Mouse (Mus musculus) midbrain, embryonic 15.5 days (tissue): Measurements from ENCODE around the gene Pip4k2b. TPM values are rescaled to one million over a fixed set of nuclear protein-coding genes. Genes with fewer than 3 reads are reported as not detected.
A peak's percentile ranks its signal among the peaks of the same experiment; 100 is the strongest.

Experiments used
- ATAC-seq: fragments of 200-750 bp; cut with Nextera tagmentation; replicated peaks from 2 replicates; pipeline ENCODE4 v1.8.0; 2017; ENCODE audit warnings: moderate TSS enrichment
- H3K27ac ChIP-seq: fragments of 300-500 bp; sonication (generic); 2 replicates; pipeline ENCODE4 v1.5.1; 2015; ENCODE audit warnings: mild to moderate bottlenecking, inconsistent platforms
- H3K27me3 ChIP-seq: fragments of 300-500 bp; sonication (generic); replicated peaks from 2 replicates; pipeline ENCODE4 v1.6.1; 2015; ENCODE audit warnings: inconsistent platforms
- H3K36me3 ChIP-seq: fragments of 300-500 bp; sonication (generic); replicated peaks from 2 replicates; pipeline ENCODE4 v1.6.1; 2015; ENCODE audit warnings: inconsistent platforms
- H3K4me1 ChIP-seq: fragments of 300-500 bp; sonication (generic); 2 replicates; pipeline ENCODE4 v1.6.1; 2015; ENCODE audit warnings: inconsistent platforms
- H3K4me2 ChIP-seq: fragments of 300-500 bp; sonication (generic); 2 replicates; pipeline ENCODE4 v1.6.1; 2015; ENCODE audit warnings: inconsistent platforms, mild to moderate bottlenecking, moderate library complexity
- H3K4me3 ChIP-seq: fragments of 300-500 bp; sonication (generic); 2 replicates; pipeline ENCODE4 v1.5.1; 2015; ENCODE audit warnings: mild to moderate bottlenecking, inconsistent platforms
- H3K9ac ChIP-seq: fragments of 300-500 bp; sonication (generic); 2 replicates; pipeline ENCODE4 v1.6.1; 2015; ENCODE audit warnings: mild to moderate bottlenecking, inconsistent platforms
- H3K9me3 ChIP-seq: fragments of 300-500 bp; sonication (generic); 2 replicates; pipeline ENCODE4 v1.6.1; 2016; ENCODE audit warnings: inconsistent platforms
- WGBS: fragments of 180-500 bp; shearing (Covaris S2); methylation state at CpG from one replicate; pipeline ENCODE4 v1.1.7; 2015; ENCODE audit warnings: mixed read lengths; 5-methylcytosine and 5-hydroxymethylcytosine counted together
- polyA plus RNA-seq: library from polyadenylated mRNA; unstranded; fragments of >200 nt; fragmentation: Nextera tagmentation; extraction: Ambion mirVana; gene quantifications from 2 replicates; pipeline ENCODE4 v1.2.1, GENCODE M21; 2015

Pip4k2b gene
- polyA plus RNA-seq, 1 experiment from 2014 or later = 4.9 TPM

GRCm38 (mm10) chr11:97697199-97697890 lies 47.2 kb downstream of the Pip4k2b start:
- H3K9me3 ChIP-seq = no peaks in the 10 kb centered on the region
- H3K27me3 ChIP-seq = no peaks in the 10 kb centered on the region
- peak overlapping the region; percentile 93 for H3K9ac ChIP-seq
- H3K27ac ChIP-seq = peak overlapping the region; percentile 98
- H3K4me3 ChIP-seq = peak overlapping the region; percentile 79
- no peak for ATAC-seq
- peak overlapping the region; percentile 61 for H3K4me2 ChIP-seq
- peaks cover 67% of the 10 kb centered on the region for H3K4me1 ChIP-seq
- H3K36me3 ChIP-seq = no peaks in the 10 kb centered on the region
- 50% methylated on average over 11 of the region's 11 CpGs for WGBS

GRCm38 (mm10) chr11:97696669-97697068 lies 47.8 kb downstream of the Pip4k2b start:
- H3K9me3 ChIP-seq = no peaks in the 10 kb centered on the region
- no peaks in the 10 kb centered on the region for H3K27me3 ChIP-seq
- H3K4me2 ChIP-seq = peak overlapping the region; percentile 61
- peaks cover 6% of the 10 kb centered on the region for H3K36me3 ChIP-seq
- no peak for ATAC-seq
- H3K27ac ChIP-seq = no peak overlapping the region
- peaks cover 62% of the 10 kb centered on the region for H3K4me1 ChIP-seq
- H3K9ac ChIP-seq = no peak overlapping the region
- 66% methylated on average over 8 of the region's 8 CpGs for WGBS
- peak overlapping the region; percentile 79 for H3K4me3 ChIP-seq

- Histone ChIP-seq H3K36me3 (peaks cover 14% of the 10 kb centered on the region), H3K27ac (peak overlapping the region; percentile 75), H3K4me2 (peak overlapping the region; percentile 61), H3K27me3 (no peaks in the 10 kb centered on the region), H3K4me3 (peak overlapping the region; percentile 79), H3K9me3 (no peaks in the 10 kb centered on the region), H3K4me1 (peaks cover 54% of the 10 kb centered on the region), H3K9ac (peak overlapping the region; percentile 28; the same call in 1 of the 2 replicates)
- 17% methylated on average over 9 of the region's 9 CpGs for WGBS
- ATAC-seq = no peak
Observed at GRCm38 (mm10) chr11:97695712-97696401, 48.6 kb downstream of the Pip4k2b start.

GRCm38 (mm10) chr11:97694921-97695711 lies 49.4 kb downstream of the Pip4k2b start:
- peak overlapping the region; percentile 75 for H3K27ac ChIP-seq
- H3K4me3 ChIP-seq = peak overlapping the region; percentile 79
- 24% methylated on average over 17 of the region's 17 CpGs for WGBS
- H3K9ac ChIP-seq = peak overlapping the region; percentile 28; the same call in 1 of the 2 replicates
- peaks cover 20% of the 10 kb centered on the region for H3K36me3 ChIP-seq
- H3K27me3 ChIP-seq = no peaks in the 10 kb centered on the region
- ATAC-seq = no peak
- peaks cover 54% of the 10 kb centered on the region for H3K4me1 ChIP-seq
- H3K9me3 ChIP-seq = no peaks in the 10 kb centered on the region
- H3K4me2 ChIP-seq = peak overlapping the region; percentile 61

GRCm38 (mm10) chr11:97694435-97694834 lies 50.1 kb downstream of the Pip4k2b start:
- ATAC-seq = no peak
- Histone ChIP-seq H3K9me3 (no peaks in the 10 kb centered on the region), H3K4me3 (no peak overlapping the region), H3K27ac (peak overlapping the region; percentile 75), H3K27me3 (no peaks in the 10 kb centered on the region), H3K9ac (no peak overlapping the region), H3K4me2 (peak overlapping the region; percentile 61; the same call in 1 of the 2 replicates), H3K4me1 (peaks cover 54% of the 10 kb centered on the region), H3K36me3 (peaks cover 20% of the 10 kb centered on the region)
- 90% methylated on average over 4 of the region's 4 CpGs for WGBS

- Histone ChIP-seq H3K27me3 (no peaks in the 10 kb centered on the region), H3K27ac (no peak overlapping the region), H3K4me1 (peaks cover 38% of the 10 kb centered on the region), H3K9me3 (no peaks in the 10 kb centered on the region), H3K9ac (no peak overlapping the region), H3K4me2 (no peak overlapping the region), H3K4me3 (no peak overlapping the region), H3K36me3 (peaks cover 24% of the 10 kb centered on the region)
- 31% methylated on average over 10 of the region's 10 CpGs for WGBS
- ATAC-seq = no peak
Observed at GRCm38 (mm10) chr11:97689861-97690260, 54.6 kb downstream of the Pip4k2b start.

GRCm38 (mm10) chr11:97687061-97687460 lies 57.4 kb downstream of the Pip4k2b start:
- Histone ChIP-seq H3K4me1 (peaks cover 15% of the 10 kb centered on the region), H3K36me3 (peaks cover 24% of the 10 kb centered on the region), H3K4me2 (no peak overlapping the region), H3K9ac (no peak overlapping the region), H3K4me3 (no peak overlapping the region), H3K9me3 (no peaks in the 10 kb centered on the region), H3K27ac (no peak overlapping the region), H3K27me3 (no peaks in the 10 kb centered on the region)
- 89% methylated on average over 3 of the region's 3 CpGs for WGBS
- ATAC-seq = no peak

GRCm38 (mm10) chr11:97686322-97686908 lies 58.1 kb downstream of the Pip4k2b start:
- Histone ChIP-seq H3K9me3 (no peaks in the 10 kb centered on the region), H3K4me2 (peak overlapping the region; percentile 88), H3K27me3 (no peaks in the 10 kb centered on the region), H3K9ac (peak overlapping the region; percentile 15; the same call in 1 of the 2 replicates), H3K4me3 (peak overlapping the region; percentile 43), H3K4me1 (peaks cover 15% of the 10 kb centered on the region), H3K36me3 (peaks cover 24% of the 10 kb centered on the region), H3K27ac (no peak overlapping the region)
- WGBS = 74% methylated on average over 11 of the region's 11 CpGs
- ATAC-seq = no peak

- peak within 1 kb of the TSS; percentile 88 for H3K4me2 ChIP-seq
- peak within 1 kb of the TSS; percentile 41; the same call in 1 of the 2 replicates for H3K27ac ChIP-seq
- ATAC-seq = peak; percentile 79
Observed at GRCm38 (mm10) chr11:97685613-97686321, 58.7 kb downstream of the Pip4k2b start, which contains the start of gene Cisd3. TSS of gene Cisd3 (plus strand) at chr11:97685826.

GRCm38 (mm10) chr11:97684766-97685165 lies 59.7 kb downstream of the Pip4k2b start:
- no peaks in the 10 kb centered on the region for H3K27me3 ChIP-seq
- no peak overlapping the region for H3K4me3 ChIP-seq
- ATAC-seq = no peak
- no peak overlapping the region for H3K9ac ChIP-seq
- peaks cover 15% of the 10 kb centered on the region for H3K4me1 ChIP-seq
- 0 out of 2 replicates have a peak overlapping the region, but pooled peaks have one; percentile 41 for H3K27ac ChIP-seq
- H3K4me2 ChIP-seq = no peak overlapping the region
- H3K36me3 ChIP-seq = peaks cover 26% of the 10 kb centered on the region
- 37% methylated on average over 7 of the region's 7 CpGs for WGBS
- no peaks in the 10 kb centered on the region for H3K9me3 ChIP-seq

More at GRCm38 (mm10) chr11:97685613-97686321, 58.7 kb downstream of the Pip4k2b start, which contains the start of gene Cisd3:
- WGBS = 1% methylated on average over 43 of the region's 43 CpGs
- Histone ChIP-seq H3K9ac (peak within 1 kb of the TSS; percentile 47; the same call in 1 of the 2 replicates), H3K9me3 (no peaks in the 10 kb centered on the region), H3K4me1 (peaks cover 15% of the 10 kb centered on the region), H3K27me3 (no peaks in the 10 kb centered on the region), H3K36me3 (peaks cover 21% of the 10 kb centered on the region), H3K4me3 (peak within 1 kb of the TSS; percentile 43)

GRCm38 (mm10) chr11:97684063-97684680 lies 60.3 kb downstream of the Pip4k2b start:
- no peak overlapping the region for H3K4me3 ChIP-seq
- peaks cover 25% of the 10 kb centered on the region for H3K36me3 ChIP-seq
- H3K9me3 ChIP-seq = no peaks in the 10 kb centered on the region
- no peak for ATAC-seq
- no peak overlapping the region for H3K27ac ChIP-seq
- WGBS = 78% methylated on average over 6 of the region's 6 CpGs
- no peak overlapping the region for H3K4me2 ChIP-seq
- H3K27me3 ChIP-seq = no peaks in the 10 kb centered on the region
- H3K4me1 ChIP-seq = peaks cover 15% of the 10 kb centered on the region
- no peak overlapping the region for H3K9ac ChIP-seq
